Mouse (Mus musculus): ENCODE measurements at regions not wholly inside any gene's neighbourhood (a gene's known extent, or its start where the extent isn't known, plus 50 kb on each side); places are given as distances from the start of the nearest gene placed in this dataset.

DNA sequence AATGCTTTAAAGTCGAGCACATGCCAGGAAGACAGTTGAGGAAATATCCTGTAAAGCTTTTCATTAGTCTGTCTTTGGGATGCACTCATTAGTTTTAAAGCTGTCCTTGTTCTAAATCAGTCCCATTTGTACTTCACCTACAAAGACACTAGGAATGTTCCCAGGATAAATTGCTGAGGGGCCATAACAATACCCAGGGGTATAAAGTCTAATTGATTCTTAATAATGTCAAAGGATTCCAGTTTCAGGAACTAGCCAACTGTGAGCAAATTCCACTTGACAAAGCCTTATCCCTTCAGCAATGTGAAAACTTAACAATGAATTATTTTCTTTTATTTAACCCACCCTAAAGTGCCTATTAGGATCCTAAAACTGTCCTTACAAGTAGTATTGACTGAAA lies 267.7 kb upstream of the 1700008P02Rik start:
- ATAC-seq (ENCODE audit: low FRiP score), result no peak
- WGBS, result 43% methylated on average over 1 of the region's 1 CpGs

DNA sequence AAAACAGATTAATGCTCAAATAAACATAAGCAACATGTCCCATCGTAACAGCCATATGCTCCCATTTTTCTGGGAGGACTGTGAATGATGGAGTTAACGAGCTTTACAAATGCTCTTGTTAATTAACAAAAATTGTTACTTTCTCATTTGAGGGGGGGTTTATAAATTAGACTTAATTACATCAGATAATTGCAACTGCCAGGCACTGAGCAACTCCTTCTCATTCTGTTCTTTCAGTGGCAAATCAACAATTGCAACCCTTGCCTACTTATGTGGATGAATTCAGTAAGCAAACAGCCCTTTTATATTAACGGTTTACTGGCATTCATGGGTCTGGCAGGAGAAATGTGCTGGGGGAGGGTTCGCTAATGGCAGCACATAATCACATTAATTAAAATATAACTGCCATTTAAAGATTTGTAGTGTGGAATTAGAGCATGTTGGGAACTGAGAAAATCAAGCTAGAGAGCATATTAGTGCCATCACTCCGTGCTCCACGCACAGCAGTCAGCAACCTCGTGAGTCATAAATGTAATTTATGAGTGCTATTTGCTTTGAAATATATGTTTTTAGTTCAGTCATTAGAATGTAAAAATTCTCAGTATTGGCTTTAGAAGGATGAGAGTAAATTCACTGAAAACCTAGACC lies 266.9 kb upstream of the 1700008P02Rik start:
- H3K4me3 ChIP-seq (replicated peaks; ENCODE audit: low read length), result no peak overlapping the region
- no peak overlapping the region for H3K27ac ChIP-seq
- H3K9ac ChIP-seq, result no peak overlapping the region
- 33% methylated on average over 7 of the region's 7 CpGs for WGBS
- H3K36me3 ChIP-seq (replicated peaks; ENCODE audit: control insufficient read depth, insufficient read depth), result no peaks in the 10 kb centered on the region
- ATAC-seq (ENCODE audit: low FRiP score) (peak; percentile 81), DNase-seq (ENCODE audit: low spot score) (peak; percentile 67)
- no peaks in the 10 kb centered on the region for H3K9me3 ChIP-seq (ENCODE audit: control insufficient read depth, low read length)
- H3K27me3 ChIP-seq (ENCODE audit: control insufficient read depth, insufficient read depth, low read length), result no peaks in the 10 kb centered on the region
- H3K4me1 ChIP-seq (replicated peaks; ENCODE audit: control insufficient read depth, insufficient read depth, low read length), result 0 out of 2 replicates have a peak, but pooled peaks cover 10% of the 10 kb centered on the region
- no peak overlapping the region for H3K4me2 ChIP-seq (replicated peaks)

More for the DNA sequence above, 267.7 kb upstream of the 1700008P02Rik start:
- 0 out of 2 replicates have a peak, but pooled peaks cover 10% of the 10 kb centered on the region for H3K4me1 ChIP-seq (replicated peaks; ENCODE audit: control insufficient read depth, insufficient read depth, low read length)
- H3K4me2 ChIP-seq (replicated peaks), result no peak overlapping the region
- no peak overlapping the region for H3K4me3 ChIP-seq (replicated peaks; ENCODE audit: low read length)
- H3K27ac ChIP-seq, result no peak overlapping the region
- H3K36me3 ChIP-seq (replicated peaks; ENCODE audit: control insufficient read depth, insufficient read depth), result no peaks in the 10 kb centered on the region
- peak; percentile 24 for DNase-seq (ENCODE audit: low spot score)
- no peaks in the 10 kb centered on the region for H3K9me3 ChIP-seq (ENCODE audit: control insufficient read depth, low read length)
- H3K27me3 ChIP-seq (ENCODE audit: control insufficient read depth, insufficient read depth, low read length), result no peaks in the 10 kb centered on the region
- H3K9ac ChIP-seq, result no peak overlapping the region

DNA sequence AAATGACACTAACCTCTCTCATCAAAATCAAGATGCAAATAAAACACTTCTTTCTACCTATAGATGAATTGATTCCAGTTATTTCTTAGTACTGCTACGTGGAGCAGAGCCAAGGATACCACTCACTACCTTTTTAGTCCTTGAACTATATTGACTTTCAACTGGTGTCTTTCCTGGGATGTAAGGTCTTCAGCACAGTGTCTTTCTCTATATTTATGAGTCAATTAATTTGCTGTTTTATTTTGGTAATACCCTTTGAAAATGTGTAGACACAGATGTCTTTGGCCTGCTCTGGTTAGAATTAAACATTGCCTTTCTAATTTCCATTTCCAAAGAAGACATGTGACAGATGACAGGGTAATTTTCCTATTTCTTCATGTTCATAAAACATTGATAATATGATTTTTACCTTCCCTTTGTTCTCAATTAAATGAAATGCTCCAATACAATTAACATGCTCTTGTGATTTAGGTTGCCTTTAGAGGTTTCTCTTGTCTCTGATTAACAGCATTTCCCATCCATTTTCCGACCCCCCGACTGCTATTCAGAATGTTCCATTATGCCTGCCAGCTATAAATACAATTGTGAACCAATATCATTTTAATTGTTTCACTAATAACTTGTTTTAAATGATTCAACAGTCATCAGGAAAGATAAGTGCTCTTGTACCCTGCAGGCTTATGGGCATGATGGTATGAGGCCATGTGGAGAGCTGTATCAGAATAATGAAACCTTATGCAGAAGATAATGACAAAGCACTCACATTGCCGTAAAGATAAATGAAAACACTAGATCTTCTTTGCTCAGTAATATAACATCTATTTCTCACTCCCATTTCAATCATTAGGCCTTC lies 266.2 kb upstream of the 1700008P02Rik start:
- ATAC-seq (ENCODE audit: low FRiP score) (peak; percentile 92), DNase-seq (ENCODE audit: low spot score) (peak; percentile 46)
- Histone ChIP-seq H3K4me1 (replicated peaks; ENCODE audit: control insufficient read depth, insufficient read depth, low read length) (0 out of 2 replicates have a peak, but pooled peaks cover 10% of the 10 kb centered on the region), H3K4me2 (replicated peaks) (no peak overlapping the region), H3K36me3 (replicated peaks; ENCODE audit: control insufficient read depth, insufficient read depth) (no peaks in the 10 kb centered on the region), H3K9ac (no peak overlapping the region), H3K4me3 (replicated peaks; ENCODE audit: low read length) (no peak overlapping the region), H3K9me3 (ENCODE audit: control insufficient read depth, low read length) (no peaks in the 10 kb centered on the region), H3K27ac (no peak overlapping the region), H3K27me3 (ENCODE audit: control insufficient read depth, insufficient read depth, low read length) (no peaks in the 10 kb centered on the region)
- 50% methylated on average over 4 of the region's 4 CpGs for WGBS

DNA sequence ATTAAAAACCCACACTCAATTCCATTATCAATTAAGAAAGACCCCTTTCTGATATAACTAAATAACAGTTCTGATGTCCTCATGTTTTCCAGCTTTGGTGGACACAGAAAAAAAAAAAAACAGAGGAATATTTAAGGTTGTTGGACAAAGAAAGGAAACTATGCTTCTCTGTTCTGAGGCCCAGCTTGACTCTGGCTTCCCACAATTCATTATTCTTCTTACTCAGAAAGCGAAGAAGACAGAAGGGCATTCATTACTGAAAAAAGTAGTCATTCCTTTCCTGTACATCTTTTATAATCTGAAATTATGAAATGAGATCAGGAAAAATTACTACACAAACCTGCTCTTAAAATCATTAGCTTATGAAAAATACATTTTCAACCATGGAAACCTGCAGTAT lies 263.2 kb upstream of the 1700008P02Rik start:
- DNase-seq (ENCODE audit: low spot score) (no peak), ATAC-seq (ENCODE audit: low FRiP score) (no peak)
- H3K27ac ChIP-seq, result no peak overlapping the region
- no peak overlapping the region for H3K9ac ChIP-seq
- 0 out of 2 replicates have a peak, but pooled peaks cover 10% of the 10 kb centered on the region for H3K4me1 ChIP-seq (replicated peaks; ENCODE audit: control insufficient read depth, insufficient read depth, low read length)
- H3K4me3 ChIP-seq (replicated peaks; ENCODE audit: low read length), result no peak overlapping the region
- WGBS, result 67% methylated on average over 1 of the region's 1 CpGs
- H3K27me3 ChIP-seq (ENCODE audit: control insufficient read depth, insufficient read depth, low read length), result no peaks in the 10 kb centered on the region
- no peaks in the 10 kb centered on the region for H3K36me3 ChIP-seq (replicated peaks; ENCODE audit: control insufficient read depth, insufficient read depth)
- no peaks in the 10 kb centered on the region for H3K9me3 ChIP-seq (ENCODE audit: control insufficient read depth, low read length)
- no peak overlapping the region for H3K4me2 ChIP-seq (replicated peaks)

DNA sequence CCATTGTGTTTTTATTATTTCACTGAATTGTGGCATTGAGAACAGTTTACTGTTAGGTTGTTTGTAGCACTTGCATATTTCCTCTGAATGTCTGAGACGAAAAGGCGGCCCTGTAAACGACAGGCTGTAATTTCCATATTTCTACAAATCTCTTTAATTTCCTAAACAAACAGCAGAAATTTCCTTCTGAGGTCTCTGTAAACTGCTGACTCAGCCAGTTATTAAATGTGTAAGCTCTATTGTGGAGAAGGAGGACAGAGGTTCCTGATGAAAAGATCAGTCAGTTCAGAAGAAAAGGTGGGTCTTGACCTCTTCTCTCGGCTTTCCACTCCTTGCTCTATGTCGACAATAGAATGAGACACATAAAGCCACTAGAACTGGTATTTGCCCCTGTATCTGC lies 256.0 kb upstream of the 1700008P02Rik start:
- Histone ChIP-seq H3K27me3 (ENCODE audit: control insufficient read depth, insufficient read depth, low read length) (no peaks in the 10 kb centered on the region), H3K4me2 (replicated peaks) (no peak overlapping the region), H3K9ac (no peak overlapping the region), H3K4me3 (replicated peaks; ENCODE audit: low read length) (no peak overlapping the region), H3K4me1 (replicated peaks; ENCODE audit: control insufficient read depth, insufficient read depth, low read length) (no peaks in the 10 kb centered on the region), H3K36me3 (replicated peaks; ENCODE audit: control insufficient read depth, insufficient read depth) (no peaks in the 10 kb centered on the region), H3K27ac (no peak overlapping the region), H3K9me3 (ENCODE audit: control insufficient read depth, low read length) (no peaks in the 10 kb centered on the region)
- DNase-seq (ENCODE audit: low spot score) (no peak), ATAC-seq (ENCODE audit: low FRiP score) (no peak)
- 70% methylated on average over 5 of the region's 5 CpGs for WGBS

DNA sequence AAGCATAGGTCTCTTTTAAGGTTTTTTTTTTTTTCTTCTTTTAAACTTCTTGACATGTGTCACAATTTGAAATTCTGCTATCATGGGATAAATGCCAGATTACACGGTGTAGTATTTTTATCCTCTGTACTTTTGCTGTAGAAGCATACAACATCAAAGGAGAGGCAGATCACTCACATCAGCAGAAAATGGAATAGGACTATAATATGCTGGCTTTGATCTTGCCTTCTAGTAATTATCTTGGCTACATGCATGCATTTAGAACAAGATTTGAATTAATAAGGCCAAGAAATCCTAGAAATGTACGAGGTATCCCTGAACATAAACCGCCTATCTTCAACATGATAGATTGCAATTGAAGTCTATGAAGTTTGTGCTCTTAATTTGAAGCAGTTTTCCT lies 251.9 kb upstream of the 1700008P02Rik start:
- 70% methylated on average over 3 of the region's 3 CpGs for WGBS
- no peak overlapping the region for H3K4me3 ChIP-seq (replicated peaks; ENCODE audit: low read length)
- no peaks in the 10 kb centered on the region for H3K9me3 ChIP-seq (ENCODE audit: control insufficient read depth, low read length)
- no peak overlapping the region for H3K27ac ChIP-seq
- H3K36me3 ChIP-seq (replicated peaks; ENCODE audit: control insufficient read depth, insufficient read depth), result no peaks in the 10 kb centered on the region
- H3K27me3 ChIP-seq (ENCODE audit: control insufficient read depth, insufficient read depth, low read length), result no peaks in the 10 kb centered on the region
- H3K9ac ChIP-seq, result no peak overlapping the region
- ATAC-seq (ENCODE audit: low FRiP score) (no peak), DNase-seq (ENCODE audit: low spot score) (no peak)
- H3K4me2 ChIP-seq (replicated peaks), result no peak overlapping the region
- H3K4me1 ChIP-seq (replicated peaks; ENCODE audit: control insufficient read depth, insufficient read depth, low read length), result no peaks in the 10 kb centered on the region

DNA sequence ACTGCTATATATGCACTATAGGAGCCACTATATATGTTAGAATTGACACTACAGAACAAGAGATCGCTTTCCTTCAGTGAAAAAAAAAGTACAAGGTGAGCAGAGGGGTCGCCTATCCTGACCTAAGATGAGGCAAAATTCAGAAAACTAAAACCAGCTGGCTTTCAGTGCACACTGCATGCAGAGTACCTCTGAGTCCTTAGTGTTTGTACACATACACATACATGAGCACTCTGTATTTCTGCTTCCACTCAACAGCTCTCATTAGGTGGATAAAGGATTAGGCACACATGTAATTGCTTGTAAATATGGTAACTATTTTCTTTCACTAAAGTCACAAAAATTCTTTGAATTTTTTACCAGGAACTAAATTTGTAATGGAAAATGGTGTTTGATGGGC lies 251.5 kb upstream of the 1700008P02Rik start:
- Histone ChIP-seq H3K4me1 (replicated peaks; ENCODE audit: control insufficient read depth, insufficient read depth, low read length) (no peaks in the 10 kb centered on the region), H3K27ac (no peak overlapping the region), H3K9ac (no peak overlapping the region), H3K4me3 (replicated peaks; ENCODE audit: low read length) (no peak overlapping the region), H3K27me3 (ENCODE audit: control insufficient read depth, insufficient read depth, low read length) (no peaks in the 10 kb centered on the region), H3K9me3 (ENCODE audit: control insufficient read depth, low read length) (no peaks in the 10 kb centered on the region), H3K4me2 (replicated peaks) (no peak overlapping the region), H3K36me3 (replicated peaks; ENCODE audit: control insufficient read depth, insufficient read depth) (no peaks in the 10 kb centered on the region)
- ATAC-seq (ENCODE audit: low FRiP score) (no peak), DNase-seq (ENCODE audit: low spot score) (no peak)
- WGBS, result 80% methylated on average over 2 of the region's 2 CpGs

DNA sequence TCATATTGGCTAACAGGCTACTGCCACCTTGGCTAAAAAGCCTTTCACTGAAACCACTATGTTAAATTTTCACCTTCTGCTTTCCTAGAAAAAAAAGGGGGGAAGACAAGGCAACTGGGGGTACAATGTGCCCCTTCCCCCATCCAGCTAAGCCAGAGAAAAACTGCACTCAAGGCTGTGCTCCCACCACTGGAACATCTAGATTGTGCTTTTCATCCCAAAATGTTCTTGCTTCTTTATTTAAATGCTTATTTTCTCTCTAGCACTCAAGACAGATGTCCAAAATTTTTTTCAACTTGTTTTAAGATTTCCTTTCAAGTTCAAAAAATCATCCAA lies 245.9 kb upstream of the 1700008P02Rik start:
- Histone ChIP-seq H3K9me3 (ENCODE audit: control insufficient read depth, low read length) (no peaks in the 10 kb centered on the region), H3K36me3 (replicated peaks; ENCODE audit: control insufficient read depth, insufficient read depth) (no peaks in the 10 kb centered on the region), H3K4me3 (replicated peaks; ENCODE audit: low read length) (no peak overlapping the region), H3K4me2 (replicated peaks) (no peak overlapping the region), H3K27me3 (ENCODE audit: control insufficient read depth, insufficient read depth, low read length) (no peaks in the 10 kb centered on the region), H3K27ac (no peak overlapping the region), H3K9ac (no peak overlapping the region), H3K4me1 (replicated peaks; ENCODE audit: control insufficient read depth, insufficient read depth, low read length) (no peaks in the 10 kb centered on the region)
- DNase-seq (ENCODE audit: low spot score) (no peak), ATAC-seq (ENCODE audit: low FRiP score) (0 out of 2 replicates have a peak, but pooled peaks have one; percentile 34)

DNA sequence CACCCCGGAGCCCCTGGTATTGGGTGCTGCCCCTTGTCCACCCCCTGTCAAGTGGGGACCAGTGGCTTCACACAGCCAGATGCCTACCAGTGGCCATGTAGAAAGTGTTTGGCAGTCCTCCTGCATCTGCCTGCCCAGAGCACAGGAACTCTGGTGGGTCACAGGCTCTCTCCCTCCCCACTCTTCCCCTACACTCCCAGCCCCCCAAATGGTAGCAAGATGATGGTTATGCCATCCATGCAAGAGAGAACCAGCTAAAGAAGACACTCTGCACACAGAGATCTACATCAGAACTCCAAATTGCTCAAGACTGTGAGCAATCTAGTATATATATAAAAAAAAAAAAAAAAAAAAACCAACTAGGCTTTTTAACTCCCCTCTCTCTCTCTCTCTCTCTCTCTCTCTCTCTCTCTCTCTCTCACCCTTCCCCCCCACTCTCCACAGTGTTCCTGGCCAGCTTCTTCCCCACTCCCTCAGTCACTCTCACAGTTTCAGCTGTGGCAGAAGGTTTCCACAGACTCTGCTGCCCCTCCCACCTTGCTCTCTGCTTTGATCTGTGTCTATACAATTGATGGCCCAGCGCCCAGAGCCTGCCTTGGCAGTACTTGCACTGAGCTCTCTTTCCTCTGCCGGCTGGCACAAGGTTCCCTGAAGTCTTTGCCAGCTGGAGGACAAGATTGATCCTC lies 245.4 kb upstream of the 1700008P02Rik start:
- Histone ChIP-seq H3K4me1 (replicated peaks; ENCODE audit: control insufficient read depth, insufficient read depth, low read length) (no peaks in the 10 kb centered on the region), H3K27ac (no peak overlapping the region), H3K4me3 (replicated peaks; ENCODE audit: low read length) (no peak overlapping the region), H3K36me3 (replicated peaks; ENCODE audit: control insufficient read depth, insufficient read depth) (no peaks in the 10 kb centered on the region), H3K27me3 (ENCODE audit: control insufficient read depth, insufficient read depth, low read length) (no peaks in the 10 kb centered on the region), H3K9me3 (ENCODE audit: control insufficient read depth, low read length) (no peaks in the 10 kb centered on the region), H3K9ac (no peak overlapping the region), H3K4me2 (replicated peaks) (no peak overlapping the region)
- ATAC-seq (ENCODE audit: low FRiP score) (peak; percentile 92), DNase-seq (ENCODE audit: low spot score) (no peak)
- WGBS, result 64% methylated on average over 3 of the region's 3 CpGs
